Mouse (Mus musculus): ENCODE results near the gene Ntng2. TPM values are rescaled to one million over a fixed set of nuclear protein-coding genes. Genes with fewer than 3 reads are reported as not detected.

Ntng2 gene
- polyA plus RNA-seq, 1 experiment from 2014 or later: 1.8 TPM

DNA sequence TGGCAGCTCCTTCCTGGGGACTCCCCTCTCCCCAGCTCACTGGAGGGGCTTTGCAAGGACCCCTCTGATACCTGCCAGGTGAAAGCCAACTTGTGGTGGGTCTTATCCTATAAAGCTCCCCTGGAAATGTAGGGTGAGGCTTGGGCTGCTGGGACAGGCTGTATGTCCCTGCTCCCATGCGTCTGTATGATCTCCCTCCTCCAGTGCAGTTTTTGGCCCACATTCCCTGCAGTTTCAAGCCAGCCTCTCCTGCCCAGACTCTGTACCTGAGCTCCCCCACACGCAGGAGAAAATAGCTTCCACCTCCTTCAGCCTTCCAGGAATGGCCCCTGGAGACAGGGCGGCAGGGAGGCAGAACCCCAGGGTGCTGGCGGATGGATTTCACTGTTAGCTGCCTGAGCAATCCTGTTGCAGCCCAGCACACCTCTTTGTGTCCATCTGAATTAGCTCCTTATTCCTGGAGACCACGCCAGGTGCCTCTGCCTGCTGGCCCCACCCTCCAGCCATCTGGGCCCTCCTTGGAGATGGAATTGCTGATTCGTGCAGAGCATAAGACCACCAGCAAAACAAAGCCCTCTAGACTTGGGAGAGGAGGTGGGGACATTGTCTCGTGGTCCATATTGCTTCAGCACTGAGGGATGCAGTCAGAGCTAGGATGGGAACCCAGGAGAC, 29.1 kb downstream of the Ntng2 start:
- Histone ChIP-seq H3K9me3 (ENCODE audit: control insufficient read depth, low read length) (no peaks in the 10 kb centered on the region), H3K27ac (ENCODE audit: low read depth, low read length) (no peak overlapping the region), H3K4me1 (ENCODE audit: control insufficient read depth, insufficient read depth, low read length) (no peaks in the 10 kb centered on the region), H3K4me3 (ENCODE audit: low read depth, low read length) (no peak overlapping the region), H3K4me2 (ENCODE audit: low read depth, low read length) (no peak overlapping the region), H3K27me3 (ENCODE audit: control insufficient read depth, insufficient read depth, low read length) (no peaks in the 10 kb centered on the region), H3K36me3 (ENCODE audit: control insufficient read depth, insufficient read depth, low read length) (no peaks in the 10 kb centered on the region), H3K9ac (replicated peaks; ENCODE audit: low read depth, low read length) (no peak overlapping the region)
- ATAC-seq (ENCODE audit: low read depth): no peak
- 53% methylated on average over 7 of the region's 7 CpGs for WGBS

DNA sequence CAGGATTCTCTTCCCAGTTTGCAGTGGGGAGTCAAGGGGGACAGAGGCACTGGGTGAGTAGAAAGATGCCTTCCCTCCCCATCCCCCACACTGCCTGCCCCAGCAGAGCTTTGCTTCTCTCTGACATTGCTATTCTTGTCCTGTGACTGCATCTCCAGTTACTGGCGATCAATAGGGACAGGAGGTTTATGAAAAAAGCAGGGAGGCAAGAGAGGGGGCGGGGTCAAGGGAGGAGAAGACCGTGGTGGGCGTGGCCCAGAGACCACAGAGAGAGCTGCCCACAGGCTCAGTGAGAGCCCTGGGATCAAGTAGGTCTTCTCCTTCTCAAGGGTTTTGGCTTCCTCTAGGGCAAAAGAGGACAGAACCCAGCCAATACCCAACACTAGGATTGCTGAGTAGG, 30.5 kb downstream of the Ntng2 start:
- no peaks in the 10 kb centered on the region for H3K27me3 ChIP-seq (ENCODE audit: control insufficient read depth, insufficient read depth, low read length)
- no peaks in the 10 kb centered on the region for H3K4me1 ChIP-seq (ENCODE audit: control insufficient read depth, insufficient read depth, low read length)
- 5% methylated on average over 4 of the region's 4 CpGs for WGBS
- H3K4me2 ChIP-seq (ENCODE audit: low read depth, low read length): no peak overlapping the region
- no peaks in the 10 kb centered on the region for H3K36me3 ChIP-seq (ENCODE audit: control insufficient read depth, insufficient read depth, low read length)
- H3K9me3 ChIP-seq (ENCODE audit: control insufficient read depth, low read length): no peaks in the 10 kb centered on the region
- H3K9ac ChIP-seq (replicated peaks; ENCODE audit: low read depth, low read length): no peak overlapping the region
- ATAC-seq (ENCODE audit: low read depth): no peak
- H3K27ac ChIP-seq (ENCODE audit: low read depth, low read length): no peak overlapping the region
- H3K4me3 ChIP-seq (ENCODE audit: low read depth, low read length): no peak overlapping the region

GRCm38 (mm10) chr2:29218831-29219230, 34.0 kb downstream of the Ntng2 start:
- ATAC-seq (ENCODE audit: low read depth): no peak
- Histone ChIP-seq H3K4me2 (ENCODE audit: low read depth, low read length) (no peak overlapping the region), H3K9ac (replicated peaks; ENCODE audit: low read depth, low read length) (no peak overlapping the region), H3K36me3 (ENCODE audit: control insufficient read depth, insufficient read depth, low read length) (no peaks in the 10 kb centered on the region), H3K27ac (ENCODE audit: low read depth, low read length) (no peak overlapping the region), H3K4me1 (ENCODE audit: control insufficient read depth, insufficient read depth, low read length) (no peaks in the 10 kb centered on the region), H3K4me3 (ENCODE audit: low read depth, low read length) (no peak overlapping the region), H3K9me3 (ENCODE audit: control insufficient read depth, low read length) (no peaks in the 10 kb centered on the region), H3K27me3 (ENCODE audit: control insufficient read depth, insufficient read depth, low read length) (no peaks in the 10 kb centered on the region)
- WGBS: 87% methylated on average over 5 of the region's 5 CpGs

DNA sequence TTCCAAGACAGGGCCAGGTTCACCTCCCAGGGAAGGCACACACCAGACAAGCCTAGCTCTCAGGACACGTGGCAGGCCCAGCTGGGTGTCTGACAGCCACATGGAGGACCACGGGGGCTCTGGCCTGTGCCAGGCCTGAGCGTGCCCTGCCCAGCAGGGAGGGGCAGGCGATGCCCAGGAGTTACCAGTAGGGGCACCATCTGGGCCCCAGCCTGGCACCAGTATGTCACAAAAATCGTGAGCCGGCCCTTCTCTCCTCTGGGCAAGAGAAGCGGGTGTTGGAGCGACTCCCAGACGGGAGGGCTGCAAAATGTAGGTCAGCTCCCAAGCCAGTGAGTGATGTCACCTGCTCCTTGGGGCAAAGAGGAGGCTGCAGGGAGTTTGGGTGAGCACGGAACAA, 34.9 kb downstream of the Ntng2 start:
- no peaks in the 10 kb centered on the region for H3K36me3 ChIP-seq (ENCODE audit: control insufficient read depth, insufficient read depth, low read length)
- H3K4me2 ChIP-seq (ENCODE audit: low read depth, low read length): no peak overlapping the region
- no peak overlapping the region for H3K27ac ChIP-seq (ENCODE audit: low read depth, low read length)
- H3K27me3 ChIP-seq (ENCODE audit: control insufficient read depth, insufficient read depth, low read length): no peaks in the 10 kb centered on the region
- WGBS: 45% methylated on average over 10 of the region's 10 CpGs
- ATAC-seq (ENCODE audit: low read depth): no peak
- no peak overlapping the region for H3K9ac ChIP-seq (replicated peaks; ENCODE audit: low read depth, low read length)
- H3K4me1 ChIP-seq (ENCODE audit: control insufficient read depth, insufficient read depth, low read length): no peaks in the 10 kb centered on the region
- no peak overlapping the region for H3K4me3 ChIP-seq (ENCODE audit: low read depth, low read length)
- no peaks in the 10 kb centered on the region for H3K9me3 ChIP-seq (ENCODE audit: control insufficient read depth, low read length)

DNA sequence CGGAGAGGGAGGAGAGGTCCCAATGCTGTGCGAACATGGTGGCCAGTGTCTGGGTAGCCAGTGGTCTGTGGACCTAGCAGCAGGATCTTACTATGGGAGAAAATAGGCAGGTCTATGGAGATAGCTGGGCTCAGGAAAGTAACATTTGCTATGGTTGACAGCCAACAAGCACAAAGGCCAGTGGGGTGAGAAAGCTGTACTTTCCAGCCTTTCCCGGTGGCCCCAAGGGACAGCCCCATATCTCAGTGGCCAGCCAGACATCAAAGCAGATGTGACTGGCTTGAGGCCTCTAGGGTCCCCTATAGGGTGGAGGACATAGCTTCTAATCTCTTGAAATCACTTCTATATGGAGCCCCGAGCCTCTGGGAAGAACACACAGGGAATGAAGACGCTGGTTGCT, 35.8 kb downstream of the Ntng2 start:
- Histone ChIP-seq H3K36me3 (ENCODE audit: control insufficient read depth, insufficient read depth, low read length) (no peaks in the 10 kb centered on the region), H3K9me3 (ENCODE audit: control insufficient read depth, low read length) (no peaks in the 10 kb centered on the region), H3K4me1 (ENCODE audit: control insufficient read depth, insufficient read depth, low read length) (no peaks in the 10 kb centered on the region), H3K4me3 (ENCODE audit: low read depth, low read length) (no peak overlapping the region), H3K27me3 (ENCODE audit: control insufficient read depth, insufficient read depth, low read length) (no peaks in the 10 kb centered on the region), H3K27ac (ENCODE audit: low read depth, low read length) (no peak overlapping the region), H3K4me2 (ENCODE audit: low read depth, low read length) (no peak overlapping the region), H3K9ac (replicated peaks; ENCODE audit: low read depth, low read length) (no peak overlapping the region)
- WGBS: 80% methylated on average over 5 of the region's 5 CpGs
- ATAC-seq (ENCODE audit: low read depth): no peak

DNA sequence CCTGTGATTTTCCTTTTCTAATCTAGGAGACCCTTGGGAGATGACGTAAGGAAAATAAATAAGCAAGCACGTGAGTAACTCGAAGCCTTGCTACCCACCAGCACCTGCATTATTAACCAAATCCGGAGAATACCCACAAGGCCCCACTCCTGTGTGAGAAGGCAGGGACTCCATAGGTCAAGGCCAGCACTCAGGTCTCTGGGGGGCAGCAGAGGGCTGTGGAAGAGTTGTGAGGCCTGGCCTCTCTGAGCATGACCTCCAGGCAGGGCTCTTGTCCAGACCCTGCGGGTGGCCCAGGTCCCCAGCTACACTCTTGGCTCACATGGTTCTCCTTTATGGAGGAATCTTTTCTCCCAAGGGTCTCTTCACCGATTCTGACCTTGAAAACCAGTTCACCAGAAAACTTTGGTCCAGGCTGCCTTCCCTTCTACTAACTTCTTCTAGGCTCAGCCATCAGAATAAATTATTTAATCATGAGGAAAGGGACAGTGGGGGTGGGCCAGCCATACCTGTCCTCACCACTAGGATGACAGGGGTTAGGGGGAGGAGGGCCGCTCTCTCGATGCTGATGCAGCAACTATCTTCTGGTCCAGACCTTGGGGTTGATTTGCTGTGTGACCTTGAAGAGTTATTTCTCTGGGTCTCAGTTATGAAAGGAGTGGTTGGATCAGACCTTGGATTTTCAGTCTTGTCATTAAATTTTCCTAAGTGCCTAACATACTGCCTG, 36.4 kb downstream of the Ntng2 start:
- no peaks in the 10 kb centered on the region for H3K9me3 ChIP-seq (ENCODE audit: control insufficient read depth, low read length)
- no peaks in the 10 kb centered on the region for H3K27me3 ChIP-seq (ENCODE audit: control insufficient read depth, insufficient read depth, low read length)
- 50% methylated on average over 8 of the region's 8 CpGs for WGBS
- H3K4me3 ChIP-seq (ENCODE audit: low read depth, low read length): no peak overlapping the region
- no peak; the same call in 1 of the 2 replicates for ATAC-seq (ENCODE audit: low read depth)
- no peak overlapping the region for H3K27ac ChIP-seq (ENCODE audit: low read depth, low read length)
- H3K4me2 ChIP-seq (ENCODE audit: low read depth, low read length): no peak overlapping the region
- H3K36me3 ChIP-seq (ENCODE audit: control insufficient read depth, insufficient read depth, low read length): no peaks in the 10 kb centered on the region
- no peak overlapping the region for H3K9ac ChIP-seq (replicated peaks; ENCODE audit: low read depth, low read length)
- H3K4me1 ChIP-seq (ENCODE audit: control insufficient read depth, insufficient read depth, low read length): no peaks in the 10 kb centered on the region

- Histone ChIP-seq H3K27me3 (ENCODE audit: control insufficient read depth, insufficient read depth, low read length) (no peaks in the 10 kb centered on the region), H3K27ac (ENCODE audit: low read depth, low read length) (no peak overlapping the region), H3K4me2 (ENCODE audit: low read depth, low read length) (no peak overlapping the region), H3K9ac (replicated peaks; ENCODE audit: low read depth, low read length) (no peak overlapping the region), H3K4me1 (ENCODE audit: control insufficient read depth, insufficient read depth, low read length) (no peaks in the 10 kb centered on the region), H3K36me3 (ENCODE audit: control insufficient read depth, insufficient read depth, low read length) (no peaks in the 10 kb centered on the region), H3K9me3 (ENCODE audit: control insufficient read depth, low read length) (no peaks in the 10 kb centered on the region), H3K4me3 (ENCODE audit: low read depth, low read length) (no peak overlapping the region)
- no peak for ATAC-seq (ENCODE audit: low read depth)
- 16% methylated on average over 8 of the region's 8 CpGs for WGBS
These were observed 46.6 kb downstream of the Ntng2 start for GRCm38 (mm10) chr2:29206156-29206555.

- H3K4me3 ChIP-seq (ENCODE audit: low read depth, low read length): no peak overlapping the region
- H3K36me3 ChIP-seq (ENCODE audit: control insufficient read depth, insufficient read depth, low read length): no peaks in the 10 kb centered on the region
- no peaks in the 10 kb centered on the region for H3K9me3 ChIP-seq (ENCODE audit: control insufficient read depth, low read length)
- no peaks in the 10 kb centered on the region for H3K27me3 ChIP-seq (ENCODE audit: control insufficient read depth, insufficient read depth, low read length)
- no peak overlapping the region for H3K9ac ChIP-seq (replicated peaks; ENCODE audit: low read depth, low read length)
- H3K4me1 ChIP-seq (ENCODE audit: control insufficient read depth, insufficient read depth, low read length): no peaks in the 10 kb centered on the region
- no peak for ATAC-seq (ENCODE audit: low read depth)
- H3K4me2 ChIP-seq (ENCODE audit: low read depth, low read length): no peak overlapping the region
- no peak overlapping the region for H3K27ac ChIP-seq (ENCODE audit: low read depth, low read length)
- WGBS: 60% methylated on average over 11 of the region's 11 CpGs
These were observed 51.4 kb downstream of the Ntng2 start for GRCm38 (mm10) chr2:29201223-29201955.

DNA sequence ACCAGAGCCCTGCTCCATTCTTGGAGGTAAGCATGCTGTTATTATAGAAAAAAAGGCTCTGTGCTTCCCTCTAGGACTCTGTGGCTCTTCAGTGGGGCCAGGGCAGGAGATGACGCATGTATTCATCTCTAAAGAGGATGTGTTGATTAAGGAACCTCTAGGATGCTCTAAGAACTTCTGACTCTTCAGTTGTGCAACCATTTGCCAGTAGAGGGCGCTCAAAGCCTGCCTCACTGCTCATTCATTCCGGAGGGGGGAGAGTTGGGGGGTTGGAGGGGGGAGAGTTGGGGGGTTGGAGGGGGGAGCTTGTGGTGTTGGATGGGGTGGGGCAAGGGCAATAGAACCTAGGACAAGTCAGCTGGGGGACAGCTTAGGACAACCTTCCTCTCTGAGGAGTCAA, 52.9 kb downstream of the Ntng2 start:
- H3K9ac ChIP-seq (replicated peaks; ENCODE audit: low read depth, low read length): no peak overlapping the region
- H3K36me3 ChIP-seq (ENCODE audit: control insufficient read depth, insufficient read depth, low read length): no peaks in the 10 kb centered on the region
- no peak overlapping the region for H3K27ac ChIP-seq (ENCODE audit: low read depth, low read length)
- WGBS: 7% methylated on average over 3 of the region's 3 CpGs
- H3K27me3 ChIP-seq (ENCODE audit: control insufficient read depth, insufficient read depth, low read length): no peaks in the 10 kb centered on the region
- H3K4me1 ChIP-seq (ENCODE audit: control insufficient read depth, insufficient read depth, low read length): peaks cover 2% of the 10 kb centered on the region; the same call in 1 of the 2 replicates
- H3K9me3 ChIP-seq (ENCODE audit: control insufficient read depth, low read length): no peaks in the 10 kb centered on the region
- no peak overlapping the region for H3K4me3 ChIP-seq (ENCODE audit: low read depth, low read length)
- ATAC-seq (ENCODE audit: low read depth): no peak
- no peak overlapping the region for H3K4me2 ChIP-seq (ENCODE audit: low read depth, low read length)

Data from neural tube, embryonic 14.5 days (tissue).